Mouse (Mus musculus) midbrain, postnatal 0 days (tissue): ENCODE results near the gene Nod1. TPM values are rescaled to one million over a fixed set of nuclear protein-coding genes. Genes with fewer than 3 reads are reported as not detected.

Experiments used
- ATAC-seq: fragments of 200-750 bp; cut with Nextera tagmentation; 2 replicates; pipeline ENCODE4 v1.8.0; 2017; ENCODE audit warnings: moderate number of reproducible peaks, mild to moderate bottlenecking, moderate TSS enrichment, moderate library complexity; ENCODE audit not compliant: low FRiP score
- DNase-seq: peaks from one replicate; pipeline ENCODE4 v3.0.0-alpha.2; 2015; ENCODE audit warnings: low spot score
- H3K27ac ChIP-seq: fragments of 300-500 bp; sonication (generic); 2 replicates; pipeline ENCODE4 v1.5.1; 2014; ENCODE audit warnings: low read depth, mild to moderate bottlenecking, low read length, mixed read lengths
- H3K27me3 ChIP-seq: fragments of 300-500 bp; sonication (generic); 2 replicates; pipeline ENCODE4 v1.6.1; 2014; ENCODE audit warnings: low read length, control low read depth, mixed read lengths; ENCODE audit not compliant: insufficient read depth
- H3K36me3 ChIP-seq: fragments of 300-500 bp; sonication (generic); 2 replicates; pipeline ENCODE4 v1.6.1; 2014; ENCODE audit warnings: low read length, control low read depth, mixed read lengths; ENCODE audit not compliant: insufficient read depth
- H3K4me1 ChIP-seq: fragments of 300-500 bp; sonication (generic); 2 replicates; pipeline ENCODE4 v1.6.1; 2014; ENCODE audit warnings: mild to moderate bottlenecking, control low read depth, antibody characterized with exemption, low read length, mixed read lengths; ENCODE audit not compliant: insufficient read depth
- H3K4me2 ChIP-seq: fragments of 300-500 bp; sonication (generic); 2 replicates; pipeline ENCODE4 v1.6.1; 2014; ENCODE audit warnings: low read depth, mild to moderate bottlenecking, low read length, mixed read lengths; ENCODE audit not compliant: poor library complexity, severe bottlenecking
- H3K4me3 ChIP-seq: fragments of 300-500 bp; sonication (generic); 2 replicates; pipeline ENCODE4 v1.5.1; 2014; ENCODE audit warnings: low read depth, mild to moderate bottlenecking, low read length, moderate library complexity
- H3K9ac ChIP-seq: fragments of 300-500 bp; sonication (generic); replicated peaks from 2 replicates; pipeline ENCODE4 v1.6.1; 2014; ENCODE audit warnings: mild to moderate bottlenecking, low read length, moderate library complexity, mixed read lengths; ENCODE audit not compliant: poor library complexity, severe bottlenecking
- H3K9me3 ChIP-seq: fragments of 300-500 bp; sonication (generic); 2 replicates; pipeline ENCODE4 v1.6.1; 2016; ENCODE audit warnings: low read length, control low read depth
- CTCF ChIP-seq: IDR thresholded peaks from 2 replicates; pipeline ENCODE4 v1.5.1; 2016; ENCODE audit warnings: antibody characterized with exemption, mild to moderate bottlenecking
- WGBS: fragments of 180-500 bp; shearing (Covaris S2); extraction: QIAGEN DNeasy Blood & Tissue Kit; methylation state at CpG from one replicate; pipeline ENCODE4 v1.1.7; 2014; 5-methylcytosine and 5-hydroxymethylcytosine counted together
- polyA plus RNA-seq: library from polyadenylated mRNA; unstranded; fragments of >200 nt; fragmentation: Nextera tagmentation; extraction: Ambion mirVana; gene quantifications from 2 replicates; pipeline ENCODE4 v1.2.1, GENCODE M21; 2015
- total RNA-seq: library from RNA; depleted of rRNA; stranded (reverse); fragments of >200 nt; gene quantifications from 2 replicates; pipeline ENCODE4 v1.2.3, GENCODE M21; 2014; rRNA removed

The Nod1 gene
- total and polyA plus RNA-seq, 2 experiments from 2014 or later, result 1.7 to 8.3 TPM

DNA sequence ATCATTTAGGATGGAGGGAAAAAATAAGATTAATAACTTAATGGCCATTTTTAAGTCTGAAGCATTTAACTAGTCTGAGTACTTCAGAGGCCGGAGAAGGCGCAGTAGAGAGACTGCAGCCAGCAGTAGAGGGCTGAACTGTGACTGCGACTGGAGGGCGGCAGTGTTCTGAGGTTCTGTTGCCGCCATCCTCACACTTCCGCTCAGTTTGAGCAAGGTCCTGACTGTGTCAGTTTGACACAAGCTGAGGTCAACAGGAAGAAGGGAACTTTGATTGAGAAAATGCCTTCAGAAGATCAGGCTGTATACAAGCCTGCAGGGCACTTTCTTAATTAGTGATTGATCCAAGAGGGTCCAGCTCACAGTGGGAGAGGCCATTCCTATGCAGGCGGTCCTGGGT is 86.2 kb downstream of the Nod1 start:
- TF ChIP-seq CTCF, result no peak
- Histone ChIP-seq H3K4me1 (no peaks in the 10 kb centered on the region), H3K36me3 (no peaks in the 10 kb centered on the region), H3K4me3 (no peak overlapping the region), H3K9ac (no peak overlapping the region), H3K9me3 (no peaks in the 10 kb centered on the region), H3K4me2 (no peak overlapping the region), H3K27me3 (no peaks in the 10 kb centered on the region), H3K27ac (no peak overlapping the region)
- no peak for DNase-seq
- no peak for ATAC-seq
- 83% methylated on average over 7 of the region's 7 CpGs for WGBS

DNA sequence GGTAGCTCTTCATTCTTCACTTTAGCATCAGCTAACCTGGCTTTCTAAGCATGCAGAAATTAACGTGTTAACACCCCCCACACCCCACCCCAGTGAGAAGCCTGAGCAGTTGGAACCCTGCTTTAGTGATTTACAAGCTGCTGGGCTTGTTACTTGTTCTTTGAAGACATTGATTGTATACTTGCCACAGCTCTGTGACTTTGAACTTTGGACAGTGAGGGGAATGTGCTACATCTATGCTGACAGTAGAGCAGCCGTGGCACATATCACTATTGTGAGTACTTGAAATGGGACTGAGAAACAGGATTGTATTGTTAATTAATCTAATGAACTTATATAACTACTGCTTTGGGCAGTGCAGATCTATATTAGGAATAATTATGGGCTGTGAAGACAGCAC is 89.0 kb downstream of the Nod1 start:
- Histone ChIP-seq H3K9me3 (no peaks in the 10 kb centered on the region), H3K27me3 (no peaks in the 10 kb centered on the region), H3K36me3 (peaks cover 3% of the 10 kb centered on the region; the same call in 1 of the 2 replicates), H3K9ac (no peak overlapping the region), H3K4me2 (no peak overlapping the region), H3K4me1 (no peaks in the 10 kb centered on the region), H3K27ac (no peak overlapping the region), H3K4me3 (no peak overlapping the region)
- DNase-seq (no peak), ATAC-seq (no peak)
- no peak for TF ChIP-seq CTCF
- WGBS, result 80% methylated on average over 2 of the region's 2 CpGs

DNA sequence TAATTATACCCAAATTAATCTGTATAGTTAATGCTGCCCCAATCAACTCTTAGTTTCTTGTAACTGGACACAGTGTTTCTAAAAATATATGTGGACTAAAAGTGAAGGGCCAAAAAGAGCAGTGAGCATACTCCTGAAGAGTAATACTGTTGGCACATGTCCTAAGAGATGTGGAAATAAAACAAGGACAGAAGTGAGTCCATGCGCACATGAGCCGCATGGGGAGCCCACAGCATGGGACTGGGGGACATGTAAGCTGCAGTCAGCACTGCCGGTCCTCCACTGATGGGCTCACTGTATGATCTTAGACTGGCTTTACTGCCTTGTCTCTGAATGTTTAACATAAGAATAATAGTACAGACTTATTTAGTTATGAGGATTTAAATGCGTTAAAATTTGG is 92.3 kb downstream of the Nod1 start:
- TF ChIP-seq CTCF, result no peak
- DNase-seq (no peak), ATAC-seq (no peak)
- no peak overlapping the region for H3K4me3 ChIP-seq
- H3K9me3 ChIP-seq, result no peaks in the 10 kb centered on the region
- no peak overlapping the region for H3K9ac ChIP-seq
- no peaks in the 10 kb centered on the region for H3K4me1 ChIP-seq
- no peak overlapping the region for H3K27ac ChIP-seq
- H3K36me3 ChIP-seq, result peaks cover 3% of the 10 kb centered on the region; the same call in 1 of the 2 replicates
- H3K4me2 ChIP-seq, result no peak overlapping the region
- H3K27me3 ChIP-seq, result no peaks in the 10 kb centered on the region
- 88% methylated on average over 4 of the region's 4 CpGs for WGBS

DNA sequence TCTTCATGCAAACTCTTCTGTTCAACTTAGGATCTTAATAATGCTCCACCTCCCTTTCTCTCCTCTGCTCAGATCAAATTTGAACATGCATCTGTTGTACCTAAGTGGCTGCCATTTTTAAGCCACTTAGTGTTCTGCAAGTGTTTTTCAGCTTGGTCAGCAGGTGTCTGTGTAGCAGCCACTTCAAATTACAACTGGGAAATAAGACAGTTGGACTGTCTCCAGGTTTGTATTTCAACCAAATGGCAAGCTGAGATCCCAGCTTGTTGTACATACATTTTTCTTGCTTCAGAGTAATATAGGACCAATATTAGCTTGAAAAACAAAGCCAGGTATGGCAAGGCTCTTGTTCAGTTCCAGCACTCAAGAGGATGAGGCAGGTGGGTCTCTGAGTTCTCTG is 93.9 kb downstream of the Nod1 start:
- Histone ChIP-seq H3K27ac (no peak overlapping the region), H3K9ac (no peak overlapping the region), H3K4me2 (no peak overlapping the region), H3K4me1 (no peaks in the 10 kb centered on the region), H3K4me3 (no peak overlapping the region), H3K9me3 (no peaks in the 10 kb centered on the region), H3K27me3 (no peaks in the 10 kb centered on the region), H3K36me3 (peaks cover 3% of the 10 kb centered on the region; the same call in 1 of the 2 replicates)
- no peak for TF ChIP-seq CTCF
- ATAC-seq, result no peak
- DNase-seq, result no peak

DNA sequence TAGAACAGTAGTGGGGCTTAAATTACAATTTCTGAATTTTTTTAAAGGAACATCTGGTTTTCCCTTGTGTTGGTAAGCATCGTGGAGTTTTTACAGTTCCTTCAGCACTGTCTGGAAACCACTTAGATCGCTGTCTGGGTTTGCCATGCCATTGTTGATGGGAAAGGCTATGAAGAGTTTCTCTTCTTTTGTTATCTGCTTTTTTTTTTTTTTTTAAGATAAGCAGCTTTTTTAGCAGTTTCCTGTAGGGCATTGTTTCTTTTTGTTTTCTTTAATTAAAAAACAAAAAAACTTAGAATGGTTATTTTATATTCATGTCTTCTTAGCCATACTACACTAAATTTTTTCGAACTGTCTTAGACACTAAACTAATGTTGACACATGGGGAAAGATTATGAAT is 94.8 kb downstream of the Nod1 start:
- no peak for ATAC-seq
- Histone ChIP-seq H3K4me3 (no peak overlapping the region), H3K9me3 (no peaks in the 10 kb centered on the region), H3K36me3 (peaks cover 3% of the 10 kb centered on the region; the same call in 1 of the 2 replicates), H3K27me3 (no peaks in the 10 kb centered on the region), H3K27ac (no peak overlapping the region), H3K9ac (no peak overlapping the region), H3K4me2 (no peak overlapping the region), H3K4me1 (no peaks in the 10 kb centered on the region)
- no peak for DNase-seq
- 90% methylated on average over 3 of the region's 3 CpGs for WGBS
- no peak for TF ChIP-seq CTCF

DNA sequence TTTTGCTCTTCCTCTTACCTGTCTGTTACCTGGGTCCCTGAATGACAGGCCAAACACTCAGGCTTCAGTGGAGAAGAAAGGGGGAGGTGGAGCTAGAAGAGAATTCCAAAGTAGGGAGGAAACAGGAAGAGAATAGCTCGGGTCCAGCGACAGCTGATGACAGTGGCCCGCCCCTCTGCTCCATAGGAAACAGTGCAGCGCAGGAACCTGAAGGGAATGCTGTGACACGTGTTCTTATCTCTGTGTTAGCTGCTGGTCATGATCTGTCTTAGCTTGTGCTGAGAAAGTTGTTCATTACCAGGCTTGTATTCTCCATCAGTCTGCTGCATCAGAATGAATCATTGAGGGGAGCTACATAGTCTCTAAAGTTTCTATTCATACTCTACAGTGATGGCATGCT is 95.6 kb downstream of the Nod1 start:
- 53% methylated on average over 5 of the region's 5 CpGs for WGBS
- no peaks in the 10 kb centered on the region for H3K4me1 ChIP-seq
- no peak for ATAC-seq

More for the DNA sequence above, 95.6 kb downstream of the Nod1 start:
- Histone ChIP-seq H3K27ac (no peak overlapping the region), H3K36me3 (peaks cover 3% of the 10 kb centered on the region; the same call in 1 of the 2 replicates), H3K4me3 (no peak overlapping the region), H3K27me3 (no peaks in the 10 kb centered on the region), H3K9ac (no peak overlapping the region), H3K9me3 (no peaks in the 10 kb centered on the region), H3K4me2 (no peak overlapping the region)
- no peak for TF ChIP-seq CTCF
- DNase-seq, result no peak

Other genes with a start within 250 kb of the Nod1 start
- 32.8 and 49.4 TPM in 2 replicates for gene Znrf2, start 155.7 kb downstream of the Nod1 start, total RNA-seq
- 5.7 and 6.5 TPM in 2 replicates for gene Znrf2, start 155.7 kb downstream of the Nod1 start, polyA plus RNA-seq
- 1.8 and 2.9 TPM in 2 replicates for gene Ggct, start 20.3 kb upstream of the Nod1 start, total RNA-seq
- gene Ggct, start 20.3 kb upstream of the Nod1 start, polyA plus RNA-seq, result 15.8 and 18.7 TPM in 2 replicates
- 136 and 160 TPM in 2 replicates for gene Gars, start 65.4 kb upstream of the Nod1 start, total RNA-seq
- gene Gars, start 65.4 kb upstream of the Nod1 start, polyA plus RNA-seq, result 202 and 203 TPM in 2 replicates
- 1.8 and 3.0 TPM in 2 replicates for gene Crhr2, start 160.4 kb upstream of the Nod1 start, total RNA-seq
- gene Crhr2, start 160.4 kb upstream of the Nod1 start, polyA plus RNA-seq, result 2.0 TPM in 2 replicates
- not detected in 2 replicates for gene Inmt, start 202.4 kb upstream of the Nod1 start, total RNA-seq
- gene Inmt, start 202.4 kb upstream of the Nod1 start, polyA plus RNA-seq, result not detected in 2 replicates
- gene Mindy4, start 230.8 kb upstream of the Nod1 start, total RNA-seq, result 8.8 and 10.9 TPM in 2 replicates
- 9.6 and 10.0 TPM in 2 replicates for gene Mindy4, start 230.8 kb upstream of the Nod1 start, polyA plus RNA-seq